Mouse (Mus musculus) 416B (cell line): ENCODE measurements at regions not wholly inside any gene's neighbourhood (a gene's known extent, or its start where the extent isn't known, plus 50 kb on each side); places are given as distances from the start of the nearest gene placed in this dataset.

Source experiments
- DNase-seq: peaks from one replicate; pipeline ENCODE4 v3.0.0; 2011; ENCODE audit warnings: low read depth

GRCm38 (mm10) chr12:90946528-90946918 lies 208.3 kb upstream of the Dio2 start:
- DNase-seq = no peak

- no peak for DNase-seq
Measured at GRCm38 (mm10) chr12:90945743-90946527, 207.7 kb upstream of the Dio2 start.

- DNase-seq = no peak
Measured at GRCm38 (mm10) chr12:90932684-90933083, 194.4 kb upstream of the Dio2 start.

- no peak for DNase-seq
Measured at GRCm38 (mm10) chr12:90932201-90932600, 194.0 kb upstream of the Dio2 start.

- no peak for DNase-seq
Measured at GRCm38 (mm10) chr12:90930091-90930715, 192.0 kb upstream of the Dio2 start.

GRCm38 (mm10) chr12:90923603-90924002 lies 185.4 kb upstream of the Dio2 start:
- DNase-seq = no peak

GRCm38 (mm10) chr12:90923148-90923547 lies 184.9 kb upstream of the Dio2 start:
- no peak for DNase-seq

- DNase-seq = no peak
Measured at GRCm38 (mm10) chr12:90921227-90921626, 183.0 kb upstream of the Dio2 start.

GRCm38 (mm10) chr12:90915929-90916713 lies 177.9 kb upstream of the Dio2 start:
- DNase-seq = no peak

GRCm38 (mm10) chr12:90903991-90904390 lies 165.8 kb upstream of the Dio2 start:
- DNase-seq = peak; percentile 48

GRCm38 (mm10) chr12:90893655-90894370 lies 155.6 kb upstream of the Dio2 start:
- DNase-seq = peak; percentile 16

GRCm38 (mm10) chr12:90876230-90877005 lies 138.2 kb upstream of the Dio2 start:
- DNase-seq = no peak

- no peak for DNase-seq
Measured at GRCm38 (mm10) chr12:90874840-90875239, 136.6 kb upstream of the Dio2 start.

- no peak for DNase-seq
Measured at GRCm38 (mm10) chr12:90873959-90874358, 135.7 kb upstream of the Dio2 start.

- no peak for DNase-seq
Measured at GRCm38 (mm10) chr12:90866597-90866996, 128.4 kb upstream of the Dio2 start.

- no peak for DNase-seq
Measured at GRCm38 (mm10) chr12:90862632-90863031, 124.4 kb upstream of the Dio2 start.

- DNase-seq = no peak
Measured at GRCm38 (mm10) chr12:90857746-90858145, 119.5 kb upstream of the Dio2 start.

- no peak for DNase-seq
Measured at GRCm38 (mm10) chr12:90810666-90811065, 72.4 kb upstream of the Dio2 start.

- DNase-seq = no peak
Measured at GRCm38 (mm10) chr12:90790562-90790961, 52.3 kb upstream of the Dio2 start.
